Mouse (Mus musculus): ENCODE data around the gene Tsc22d2. TPM values are rescaled to one million over a fixed set of nuclear protein-coding genes. Genes with fewer than 3 reads are reported as not detected.
"Not testable (repeated sequence)": the region's sequence is repeated elsewhere in the genome, so short reads cannot be mapped to it uniquely, and the experiment has no call there.

Gene Tsc22d2
- polyA plus RNA-seq, 1 experiment from 2014 or later: 8.1 TPM

DNA sequence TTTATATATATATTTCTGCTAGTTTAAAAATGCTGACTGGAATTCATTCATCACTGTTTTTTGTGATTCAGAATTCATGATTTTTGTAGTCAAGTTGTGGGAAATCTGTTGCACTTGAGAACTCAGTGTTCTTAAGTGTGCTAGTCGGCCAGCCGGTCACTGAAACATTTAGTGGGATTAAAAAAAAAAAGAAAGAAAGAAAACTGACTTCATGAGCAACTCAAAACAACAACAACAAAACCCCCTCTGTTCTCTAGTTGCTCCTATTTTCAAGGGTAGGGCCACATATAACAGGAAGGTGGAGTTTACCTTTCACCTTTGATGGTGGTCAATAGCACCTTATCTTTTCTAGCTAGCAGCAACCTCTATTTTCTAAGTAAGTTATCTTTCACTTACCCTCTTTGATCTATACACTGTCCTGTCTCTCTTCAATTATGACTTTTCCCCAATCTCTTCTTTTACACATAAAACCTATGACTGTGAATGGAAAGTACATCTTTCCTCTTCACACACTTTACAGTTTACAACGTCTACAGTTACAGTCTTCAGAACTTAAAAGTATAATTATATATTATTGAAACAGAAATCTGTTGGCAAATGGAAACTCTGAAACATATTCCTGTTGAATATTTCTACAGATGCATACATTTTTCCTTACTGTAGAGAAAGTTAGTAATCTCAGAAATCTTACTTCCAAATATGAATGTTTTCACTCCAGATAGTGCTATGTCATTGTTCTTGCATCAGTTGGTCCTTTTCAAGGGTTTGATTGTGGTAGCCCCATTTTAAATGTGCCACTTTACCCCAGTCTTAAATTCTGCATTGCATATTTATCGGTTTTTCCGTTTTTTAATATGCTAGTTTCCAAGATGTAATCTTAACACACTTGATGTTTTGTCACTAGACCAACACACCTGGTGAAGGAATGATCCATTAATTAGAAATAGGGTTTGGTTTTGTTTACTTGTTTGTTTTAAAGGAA lies 4.5 kb downstream of the Tsc22d2 start:
- H3K27me3 ChIP-seq (replicated peaks; ENCODE audit: control insufficient read depth, insufficient read depth, low read length): no peaks in the 10 kb centered on the region
- peak overlapping the region; percentile 25; the same call in 1 of the 2 replicates for H3K9ac ChIP-seq (replicated peaks; ENCODE audit: low read depth, low read length)
- WGBS: 32% methylated on average over 5 of the region's 5 CpGs

DNA sequence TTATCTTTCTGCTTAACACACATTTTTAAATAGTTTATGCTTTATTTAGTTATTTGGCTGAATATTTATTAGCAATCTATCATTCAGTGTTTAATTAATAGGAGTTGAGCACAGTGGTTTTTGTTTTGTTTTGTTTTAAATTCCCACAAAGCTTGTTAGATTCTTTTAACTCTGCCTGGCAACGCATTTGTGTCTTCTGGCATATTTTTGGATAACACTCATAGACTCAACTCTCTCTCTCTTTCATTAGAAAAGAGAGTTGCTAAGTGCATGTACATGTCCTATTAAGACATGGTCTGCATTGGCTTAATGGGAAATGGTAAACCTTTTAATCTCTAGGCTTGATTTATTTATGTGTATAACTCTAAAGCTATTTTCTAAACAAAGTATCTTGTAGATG lies 14.3 kb downstream of the Tsc22d2 start:
- H3K4me2 ChIP-seq (ENCODE audit: low read length): no peak overlapping the region
- no peaks in the 10 kb centered on the region for H3K36me3 ChIP-seq (ENCODE audit: control insufficient read depth, insufficient read depth)
- 45% methylated on average over 1 of the region's 1 CpGs for WGBS
- no peak overlapping the region for H3K27ac ChIP-seq (ENCODE audit: low read length)
- H3K9ac ChIP-seq (replicated peaks; ENCODE audit: low read depth, low read length): no peak overlapping the region
- H3K9me3 ChIP-seq (ENCODE audit: control insufficient read depth, low read length): no peaks in the 10 kb centered on the region
- no peak overlapping the region for H3K4me3 ChIP-seq (replicated peaks; ENCODE audit: low read length)
- no peaks in the 10 kb centered on the region for H3K27me3 ChIP-seq (replicated peaks; ENCODE audit: control insufficient read depth, insufficient read depth, low read length)
- no peak for ATAC-seq
- H3K4me1 ChIP-seq (replicated peaks; ENCODE audit: control insufficient read depth, insufficient read depth, low read length): no peaks in the 10 kb centered on the region

More for the DNA sequence above, 4.5 kb downstream of the Tsc22d2 start:
- Histone ChIP-seq H3K4me3 (replicated peaks; ENCODE audit: low read length) (peak overlapping the region; percentile 39), H3K27ac (ENCODE audit: low read length) (no peak overlapping the region), H3K9me3 (ENCODE audit: control insufficient read depth, low read length) (no peaks in the 10 kb centered on the region), H3K36me3 (ENCODE audit: control insufficient read depth, insufficient read depth) (no peaks in the 10 kb centered on the region), H3K4me1 (replicated peaks; ENCODE audit: control insufficient read depth, insufficient read depth, low read length) (peaks cover 13% of the 10 kb centered on the region), H3K4me2 (ENCODE audit: low read length) (peak overlapping the region; percentile 67)
- ATAC-seq: no peak

DNA sequence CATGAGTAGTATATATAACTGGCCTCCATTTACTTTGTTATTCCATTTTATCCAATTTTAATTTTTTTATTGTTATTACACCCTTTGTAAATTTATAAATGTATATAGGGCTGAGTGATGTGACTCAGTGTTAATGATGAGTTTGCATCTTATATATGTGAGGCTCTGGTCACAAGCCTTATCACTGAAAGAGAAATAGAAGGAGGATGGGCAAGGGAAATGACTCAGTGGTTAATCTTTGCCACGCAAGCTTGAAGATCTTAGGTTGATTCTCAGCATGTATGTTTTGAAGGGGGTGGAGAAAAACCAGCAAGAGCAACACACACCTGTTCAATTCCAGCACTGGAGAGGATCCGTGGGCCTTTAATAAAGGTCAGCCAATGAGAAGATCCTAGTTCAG lies 19.9 kb downstream of the Tsc22d2 start:
- H3K4me3 ChIP-seq (replicated peaks; ENCODE audit: low read length): no peak overlapping the region
- H3K27me3 ChIP-seq (replicated peaks; ENCODE audit: control insufficient read depth, insufficient read depth, low read length): no peaks in the 10 kb centered on the region
- no peak for ATAC-seq
- no peaks in the 10 kb centered on the region for H3K4me1 ChIP-seq (replicated peaks; ENCODE audit: control insufficient read depth, insufficient read depth, low read length)
- no peaks in the 10 kb centered on the region for H3K9me3 ChIP-seq (ENCODE audit: control insufficient read depth, low read length)
- no peak overlapping the region for H3K4me2 ChIP-seq (ENCODE audit: low read length)
- 96% methylated on average over 2 of the region's 2 CpGs for WGBS
- no peaks in the 10 kb centered on the region for H3K36me3 ChIP-seq (ENCODE audit: control insufficient read depth, insufficient read depth)
- no peak overlapping the region for H3K9ac ChIP-seq (replicated peaks; ENCODE audit: low read depth, low read length)
- no peak overlapping the region for H3K27ac ChIP-seq (ENCODE audit: low read length)

DNA sequence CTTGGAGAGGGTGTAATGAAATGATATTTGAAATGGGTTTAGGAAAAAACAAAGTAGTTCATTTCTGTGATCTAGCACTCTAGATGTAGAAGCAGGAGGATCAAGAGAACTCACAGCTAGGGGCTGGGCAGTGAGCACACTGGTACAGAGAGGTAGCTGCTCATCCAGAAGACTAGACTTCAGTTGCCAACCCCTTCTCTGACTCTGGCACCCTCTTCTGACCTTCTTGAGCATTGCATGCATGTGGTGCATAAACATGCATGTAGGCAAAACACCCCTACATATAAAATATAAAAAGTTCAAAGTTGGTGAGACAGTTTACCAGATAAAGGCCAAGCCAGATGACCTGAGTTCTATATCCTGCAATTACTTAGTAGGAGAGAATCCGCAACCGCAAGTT lies 33.7 kb downstream of the Tsc22d2 start:
- 100% methylated on average over 2 of the region's 2 CpGs for WGBS
- no peak for ATAC-seq

DNA sequence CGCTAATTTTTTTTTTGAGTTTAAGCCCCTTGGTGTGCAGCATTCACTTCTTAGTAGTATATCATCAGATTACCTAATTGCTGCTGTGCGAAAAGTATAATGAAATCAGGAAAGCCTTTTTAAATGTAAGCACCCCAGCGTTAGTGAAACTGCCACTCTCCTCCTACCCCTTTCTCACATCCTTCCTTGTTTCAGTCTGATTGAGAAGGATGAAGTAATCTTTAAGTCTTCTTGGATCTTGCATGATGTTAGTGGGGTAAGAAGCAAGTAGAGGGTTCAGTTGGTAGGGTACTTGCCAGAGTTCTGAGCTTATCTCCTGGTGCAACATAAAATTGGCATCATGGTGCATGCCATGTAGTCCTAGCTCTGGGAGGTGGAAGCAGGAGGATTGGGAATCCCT lies 35.0 kb downstream of the Tsc22d2 start:
- ATAC-seq: no peak
- no peaks in the 10 kb centered on the region for H3K36me3 ChIP-seq (ENCODE audit: control insufficient read depth, insufficient read depth)
- no peak overlapping the region for H3K4me2 ChIP-seq (ENCODE audit: low read length)
- no peak overlapping the region for H3K27ac ChIP-seq (ENCODE audit: low read length)
- H3K9me3 ChIP-seq (ENCODE audit: control insufficient read depth, low read length): no peaks in the 10 kb centered on the region
- no peaks in the 10 kb centered on the region for H3K4me1 ChIP-seq (replicated peaks; ENCODE audit: control insufficient read depth, insufficient read depth, low read length)
- no peaks in the 10 kb centered on the region for H3K27me3 ChIP-seq (replicated peaks; ENCODE audit: control insufficient read depth, insufficient read depth, low read length)
- WGBS: 83% methylated on average over 3 of the region's 3 CpGs
- no peak overlapping the region for H3K4me3 ChIP-seq (replicated peaks; ENCODE audit: low read length)
- H3K9ac ChIP-seq (replicated peaks; ENCODE audit: low read depth, low read length): no peak overlapping the region

More for the DNA sequence above, 33.7 kb downstream of the Tsc22d2 start:
- Histone ChIP-seq H3K9me3 (ENCODE audit: control insufficient read depth, low read length) (no peaks in the 10 kb centered on the region), H3K36me3 (ENCODE audit: control insufficient read depth, insufficient read depth) (no peaks in the 10 kb centered on the region), H3K27ac (ENCODE audit: low read length) (no peak overlapping the region), H3K4me1 (replicated peaks; ENCODE audit: control insufficient read depth, insufficient read depth, low read length) (no peaks in the 10 kb centered on the region), H3K27me3 (replicated peaks; ENCODE audit: control insufficient read depth, insufficient read depth, low read length) (no peaks in the 10 kb centered on the region), H3K4me3 (replicated peaks; ENCODE audit: low read length) (no peak overlapping the region), H3K9ac (replicated peaks; ENCODE audit: low read depth, low read length) (no peak overlapping the region), H3K4me2 (ENCODE audit: low read length) (no peak overlapping the region)

DNA sequence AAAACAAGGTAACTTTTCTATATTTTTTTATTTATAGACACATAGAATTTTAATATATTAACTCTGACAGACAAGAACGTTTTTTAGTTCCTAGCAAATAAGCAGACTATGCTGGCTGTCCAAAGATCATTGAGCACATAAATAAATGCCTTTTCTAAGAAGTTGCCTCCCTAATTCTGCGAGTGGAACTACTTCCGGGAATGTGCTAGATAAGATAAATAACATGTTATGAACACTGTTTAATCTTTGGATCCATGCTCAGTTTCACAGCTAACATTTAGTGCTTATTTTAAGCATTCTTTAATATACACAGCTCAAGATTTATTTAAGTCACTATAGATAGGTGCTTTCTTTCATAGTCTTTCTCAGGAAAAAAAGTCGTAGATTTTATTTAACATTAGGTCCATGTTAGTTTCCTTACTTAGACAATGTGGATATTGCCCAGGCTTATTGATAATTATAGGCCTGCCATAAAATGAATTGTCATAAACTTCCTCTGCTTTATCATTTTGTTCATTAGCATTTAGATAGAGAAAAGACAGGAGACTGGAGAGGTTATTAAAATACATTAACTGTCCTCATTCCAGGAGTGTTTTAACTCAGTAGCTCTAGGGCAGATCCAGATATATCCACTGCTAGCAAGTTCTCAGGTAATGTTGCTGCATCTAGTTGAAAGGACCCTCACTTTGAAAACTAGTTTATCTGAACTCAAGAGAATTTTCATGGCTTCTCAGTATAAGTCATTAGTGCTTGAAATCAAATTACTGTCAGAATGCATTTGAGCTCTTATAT lies 40.1 kb downstream of the Tsc22d2 start:
- no peaks in the 10 kb centered on the region for H3K36me3 ChIP-seq (ENCODE audit: control insufficient read depth, insufficient read depth)
- no peak overlapping the region for H3K27ac ChIP-seq (ENCODE audit: low read length)
- 92% methylated on average over 4 of the region's 4 CpGs for WGBS
- ATAC-seq: no peak
- no peak overlapping the region for H3K9ac ChIP-seq (replicated peaks; ENCODE audit: low read depth, low read length)
- no peaks in the 10 kb centered on the region for H3K9me3 ChIP-seq (ENCODE audit: control insufficient read depth, low read length)
- H3K4me3 ChIP-seq (replicated peaks; ENCODE audit: low read length): no peak overlapping the region
- no peak overlapping the region for H3K4me2 ChIP-seq (ENCODE audit: low read length)
- no peaks in the 10 kb centered on the region for H3K27me3 ChIP-seq (replicated peaks; ENCODE audit: control insufficient read depth, insufficient read depth, low read length)
- H3K4me1 ChIP-seq (replicated peaks; ENCODE audit: control insufficient read depth, insufficient read depth, low read length): no peaks in the 10 kb centered on the region

DNA sequence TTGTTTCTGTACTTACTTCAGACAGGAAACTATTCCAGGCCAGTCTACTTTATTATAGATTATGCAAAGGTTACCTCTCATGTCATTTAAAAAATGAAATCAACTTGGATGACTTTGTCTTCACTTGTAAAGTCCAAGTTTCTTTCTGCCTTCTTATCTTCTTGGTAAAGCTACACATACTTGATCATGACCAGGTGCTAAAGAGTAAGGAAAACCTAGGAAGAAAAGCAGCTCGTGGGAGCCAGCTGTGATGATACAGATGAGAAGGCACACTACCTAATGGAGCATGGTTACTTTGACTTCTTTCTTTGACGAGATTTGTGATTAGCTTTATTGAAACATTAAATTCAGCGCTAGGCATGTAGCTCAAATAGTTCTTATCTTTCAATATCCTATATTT lies 40.7 kb downstream of the Tsc22d2 start:
- H3K36me3 ChIP-seq (ENCODE audit: control insufficient read depth, insufficient read depth): peaks cover 2% of the 10 kb centered on the region; the same call in 1 of the 2 replicates
- ATAC-seq: no peak
- no peak overlapping the region for H3K9ac ChIP-seq (replicated peaks; ENCODE audit: low read depth, low read length)
- H3K4me1 ChIP-seq (replicated peaks; ENCODE audit: control insufficient read depth, insufficient read depth, low read length): no peaks in the 10 kb centered on the region
- H3K4me2 ChIP-seq (ENCODE audit: low read length): no peak overlapping the region
- no peak overlapping the region for H3K4me3 ChIP-seq (replicated peaks; ENCODE audit: low read length)
- 79% methylated on average over 3 of the region's 3 CpGs for WGBS
- no peak overlapping the region for H3K27ac ChIP-seq (ENCODE audit: low read length)
- H3K27me3 ChIP-seq (replicated peaks; ENCODE audit: control insufficient read depth, insufficient read depth, low read length): no peaks in the 10 kb centered on the region
- no peaks in the 10 kb centered on the region for H3K9me3 ChIP-seq (ENCODE audit: control insufficient read depth, low read length)

DNA sequence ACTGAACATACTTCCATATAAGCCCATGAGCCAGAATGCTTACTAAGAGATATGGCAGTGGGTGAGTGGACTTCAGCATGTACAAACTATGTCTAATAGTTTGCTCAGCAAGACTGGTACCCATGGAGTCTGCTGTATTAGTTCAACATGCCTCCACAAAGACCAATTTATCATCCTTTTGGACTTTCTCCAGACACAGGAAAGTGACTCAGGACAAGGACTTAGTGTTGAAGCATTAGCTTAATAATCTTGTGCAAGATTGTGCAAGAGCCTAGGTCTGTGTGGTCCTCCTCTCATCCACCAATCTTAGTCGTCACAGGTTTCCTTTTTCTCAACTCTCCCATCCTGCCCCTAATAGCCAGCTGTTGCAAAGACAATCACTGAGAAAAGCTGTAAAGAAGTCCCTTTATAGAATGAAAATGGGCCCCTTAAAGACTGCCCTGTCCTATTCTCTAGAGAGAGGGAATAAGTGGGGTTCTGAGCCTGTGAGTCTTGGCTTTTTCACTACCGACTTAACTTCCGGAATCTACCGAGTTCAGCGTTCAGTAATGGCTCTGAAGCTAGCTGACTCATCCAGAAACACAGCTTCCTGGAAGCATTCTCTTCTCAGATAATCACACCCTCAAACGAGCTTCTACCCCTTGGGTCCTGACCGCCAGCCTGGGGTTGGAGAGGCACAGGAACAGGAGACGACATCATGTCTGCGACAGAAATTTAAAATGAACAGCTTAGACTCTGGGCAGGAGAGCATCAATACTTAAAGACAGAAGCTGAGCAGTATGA lies 55.3 kb downstream of the Tsc22d2 start:
- WGBS: 82% methylated on average over 9 of the region's 9 CpGs
- H3K9ac ChIP-seq (replicated peaks; ENCODE audit: low read depth, low read length): no peak overlapping the region
- no peak overlapping the region for H3K4me2 ChIP-seq (ENCODE audit: low read length)
- H3K4me3 ChIP-seq (replicated peaks; ENCODE audit: low read length): no peak overlapping the region
- ATAC-seq: no peak
- H3K9me3 ChIP-seq (ENCODE audit: control insufficient read depth, low read length): no peaks in the 10 kb centered on the region
- H3K36me3 ChIP-seq (ENCODE audit: control insufficient read depth, insufficient read depth): no peaks in the 10 kb centered on the region
- no peaks in the 10 kb centered on the region for H3K27me3 ChIP-seq (replicated peaks; ENCODE audit: control insufficient read depth, insufficient read depth, low read length)
- no peak overlapping the region for H3K27ac ChIP-seq (ENCODE audit: low read length)
- H3K4me1 ChIP-seq (replicated peaks; ENCODE audit: control insufficient read depth, insufficient read depth, low read length): no peaks in the 10 kb centered on the region

DNA sequence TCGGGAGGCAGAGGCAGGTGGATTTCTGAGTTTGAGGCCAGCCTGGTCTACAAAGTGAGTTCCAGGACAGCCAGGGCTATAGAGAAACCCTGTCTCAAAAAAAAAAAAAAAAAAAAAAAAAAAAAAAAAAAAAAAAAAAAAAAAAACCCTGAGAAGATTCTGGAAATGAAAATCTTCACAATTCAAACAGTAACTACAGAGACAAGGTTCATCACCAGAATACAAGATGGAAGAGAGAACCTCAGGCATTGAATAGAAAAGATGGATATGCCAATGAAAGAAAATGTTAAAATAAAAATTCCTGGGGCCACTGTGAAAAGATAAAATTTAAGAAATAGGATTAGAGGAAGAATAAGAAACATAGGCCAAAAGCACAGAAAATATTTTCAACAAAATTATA lies 60.8 kb downstream of the Tsc22d2 start:
- H3K27ac ChIP-seq (ENCODE audit: low read length); H3K4me3 ChIP-seq (replicated peaks; ENCODE audit: low read length); ATAC-seq; H3K9me3 ChIP-seq (ENCODE audit: control insufficient read depth, low read length); H3K27me3 ChIP-seq (replicated peaks; ENCODE audit: control insufficient read depth, insufficient read depth, low read length); H3K36me3 ChIP-seq (ENCODE audit: control insufficient read depth, insufficient read depth); H3K9ac ChIP-seq (replicated peaks; ENCODE audit: low read depth, low read length); H3K4me1 ChIP-seq (replicated peaks; ENCODE audit: control insufficient read depth, insufficient read depth, low read length); H3K4me2 ChIP-seq (ENCODE audit: low read length): not testable (repeated sequence)
- 78% methylated on average over 1 of the region's 1 CpGs for WGBS

Measured in forebrain, embryonic 16.5 days (tissue).